Mouse (Mus musculus) sigmoid colon, adult 10 weeks (tissue): ENCODE results near the gene F13b. TPM values are rescaled to one million over a fixed set of nuclear protein-coding genes. Genes with fewer than 3 reads are reported as not detected.

ENCODE experiments used
- polyA plus RNA-seq: library from polyadenylated mRNA; stranded (reverse); fragments of 350-450 nt; fragmentation: Illumina TruSeq; extraction: RNeasy Lipid Tissue Mini Kit (QIAGEN cat#74804); gene quantifications from one replicate; pipeline ENCODE4 v1.2.3, GENCODE M21; 2014; ENCODE audit warnings: low read depth, low replicate concordance

Gene F13b
- not detected for polyA plus RNA-seq

GRCm38 (mm10) chr1:139501258-139501752 is at the start of gene F13b:
TSS of gene F13b (plus strand) at chr1:139501702.

GRCm38 (mm10) chr1:139454340-139455225 is 46.9 kb upstream of the F13b start, which contains the start of gene Aspm:
TSS of gene Aspm (plus strand) at chr1:139454772.

GRCm38 (mm10) chr1:139560024-139560423 is 58.5 kb downstream of the F13b start, which contains the start of gene Cfhr1:
TSS of gene Cfhr1 (minus strand) at chr1:139560272.

Other genes with a start within 250 kb of the F13b start
- not detected for gene Crb1, start 124.6 kb upstream of the F13b start, polyA plus RNA-seq
- gene Zbtb41, start 79.4 kb upstream of the F13b start, polyA plus RNA-seq, result 25.5 TPM
- gene Aspm, start 46.9 kb upstream of the F13b start, polyA plus RNA-seq, result 4.9 TPM
- not detected for gene Cfhr1, start 58.6 kb downstream of the F13b start, polyA plus RNA-seq